Mouse (Mus musculus): ENCODE results near the gene Olfr459. TPM values are rescaled to one million over a fixed set of nuclear protein-coding genes. Genes with fewer than 3 reads are reported as not detected.

The Olfr459 gene
- not detected in 2 replicates for polyA plus RNA-seq (2016; fragmentation: Nextera tagmentation; extraction: Ambion mirVana)

DNA sequence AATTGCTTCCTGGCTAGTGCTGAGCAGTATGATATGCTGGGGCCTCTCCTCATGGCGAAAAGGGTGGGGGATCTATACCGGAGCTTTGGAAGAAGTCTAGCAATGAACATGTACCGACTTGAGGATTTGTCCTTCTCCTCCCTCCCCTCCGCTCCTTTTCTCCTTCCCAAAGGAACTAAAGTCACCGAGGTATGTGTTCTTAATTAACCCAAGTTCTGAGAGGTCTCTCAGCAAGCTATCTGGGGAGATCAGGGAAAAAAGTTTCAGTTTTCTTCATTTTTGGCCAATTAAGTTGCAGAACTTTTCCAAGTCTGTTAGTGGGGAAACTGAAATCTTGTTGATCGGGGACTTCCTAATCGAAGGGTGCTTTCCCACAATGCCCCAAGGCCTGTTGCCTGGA, at the start of gene Olfr459:
Olfr459 (minus strand) TSS at position 101 of the 400 bp plus-strand sequence.
- Histone ChIP-seq H3K27me3 (no peaks in the 10 kb centered on the region), H3K4me2 (replicated peaks) (no peak within 1 kb of the TSS), H3K27ac (replicated peaks) (no peak within 1 kb of the TSS), H3K9me3 (no peaks in the 10 kb centered on the region), H3K4me1 (no peaks in the 10 kb centered on the region), H3K36me3 (no peaks in the 10 kb centered on the region), H3K4me3 (no peak within 1 kb of the TSS), H3K9ac (replicated peaks) (no peak within 1 kb of the TSS)
- WGBS = 76% methylated on average over 7 of the region's 7 CpGs
- no peak for ATAC-seq (ENCODE audit: low FRiP score, low read depth)

DNA sequence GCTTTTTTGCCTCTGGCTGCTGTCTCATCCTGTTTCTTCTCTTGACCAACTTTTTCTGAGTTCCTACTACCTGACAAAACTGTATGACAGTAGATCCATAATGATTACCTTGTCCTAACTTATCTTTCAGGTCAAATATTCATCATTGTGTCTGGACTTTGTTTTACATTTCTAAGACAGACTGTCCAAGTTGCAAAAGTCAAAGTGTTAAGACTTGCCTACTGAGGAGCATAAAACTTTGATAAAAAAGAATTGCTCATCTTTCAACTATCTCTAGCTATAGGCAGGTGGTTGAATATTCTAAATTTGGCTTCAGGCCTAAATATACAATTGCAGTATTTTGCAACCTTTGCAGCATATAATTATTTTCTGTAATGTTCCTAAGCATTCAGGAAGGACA, 49.1 kb upstream of the Olfr459 start:
- no peaks in the 10 kb centered on the region for H3K27me3 ChIP-seq
- no peaks in the 10 kb centered on the region for H3K4me1 ChIP-seq

DNA sequence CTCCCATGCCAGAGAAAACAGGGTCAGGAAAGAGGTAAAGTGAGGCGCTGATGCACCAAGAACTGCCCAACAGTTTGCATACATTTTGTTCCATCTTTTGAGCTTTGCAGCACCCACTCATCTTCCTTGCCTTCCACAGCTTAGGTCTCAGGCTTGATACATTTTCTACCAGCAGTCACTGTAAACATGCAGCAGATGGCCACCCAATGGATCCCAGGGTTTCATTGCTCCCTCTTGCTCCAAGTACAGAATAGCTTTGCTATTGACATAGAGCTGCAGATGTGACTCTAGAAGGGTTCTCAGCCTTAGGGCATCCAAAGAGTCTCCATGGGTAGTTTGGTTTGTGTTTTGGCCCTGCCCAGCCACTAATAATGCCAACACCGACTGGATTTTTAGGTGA, 11.7 kb upstream of the Olfr459 start:
- 86% methylated on average over 2 of the region's 2 CpGs for WGBS
- no peak for ATAC-seq (ENCODE audit: low FRiP score, low read depth)
- H3K9me3 ChIP-seq = no peaks in the 10 kb centered on the region
- H3K36me3 ChIP-seq = no peaks in the 10 kb centered on the region
- H3K27ac ChIP-seq (replicated peaks) = no peak overlapping the region
- H3K4me2 ChIP-seq (replicated peaks) = no peak overlapping the region
- no peaks in the 10 kb centered on the region for H3K4me1 ChIP-seq
- H3K9ac ChIP-seq (replicated peaks) = no peak overlapping the region
- H3K27me3 ChIP-seq = no peaks in the 10 kb centered on the region
- no peak overlapping the region for H3K4me3 ChIP-seq

More for the DNA sequence above, 49.1 kb upstream of the Olfr459 start:
- no peak for ATAC-seq (ENCODE audit: low FRiP score, low read depth)
- H3K9ac ChIP-seq (replicated peaks) = no peak overlapping the region
- H3K4me3 ChIP-seq = no peak overlapping the region
- H3K4me2 ChIP-seq (replicated peaks) = no peak overlapping the region
- no peaks in the 10 kb centered on the region for H3K9me3 ChIP-seq
- no peak overlapping the region for H3K27ac ChIP-seq (replicated peaks)
- no peaks in the 10 kb centered on the region for H3K36me3 ChIP-seq

DNA sequence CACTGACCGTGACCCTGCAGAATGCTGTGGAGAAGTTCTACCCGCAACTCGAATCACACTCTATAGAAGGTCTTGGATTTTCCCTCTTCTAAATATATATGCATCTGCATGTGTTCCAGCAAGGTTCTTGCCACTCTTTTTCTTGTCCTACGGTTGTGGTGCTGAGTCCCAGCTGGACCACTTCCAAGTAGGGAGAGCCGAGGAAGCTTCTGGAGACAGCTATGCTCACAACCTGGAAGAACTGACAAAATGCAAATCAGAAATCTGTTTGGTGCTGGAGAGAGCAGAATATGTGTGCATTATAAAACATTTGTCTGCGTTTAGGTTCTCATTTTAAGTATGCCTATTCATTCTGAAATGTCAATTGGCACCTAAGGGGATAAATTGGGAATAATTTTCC, 744 bp upstream of the Olfr459 start:
- no peaks in the 10 kb centered on the region for H3K4me1 ChIP-seq
- no peak for ATAC-seq (ENCODE audit: low FRiP score, low read depth)
- no peaks in the 10 kb centered on the region for H3K27me3 ChIP-seq
- no peaks in the 10 kb centered on the region for H3K9me3 ChIP-seq
- H3K9ac ChIP-seq (replicated peaks) = no peak overlapping the region
- H3K4me3 ChIP-seq = no peak overlapping the region
- 76% methylated on average over 6 of the region's 6 CpGs for WGBS
- no peaks in the 10 kb centered on the region for H3K36me3 ChIP-seq
- no peak overlapping the region for H3K4me2 ChIP-seq (replicated peaks)
- no peak overlapping the region for H3K27ac ChIP-seq (replicated peaks)

DNA sequence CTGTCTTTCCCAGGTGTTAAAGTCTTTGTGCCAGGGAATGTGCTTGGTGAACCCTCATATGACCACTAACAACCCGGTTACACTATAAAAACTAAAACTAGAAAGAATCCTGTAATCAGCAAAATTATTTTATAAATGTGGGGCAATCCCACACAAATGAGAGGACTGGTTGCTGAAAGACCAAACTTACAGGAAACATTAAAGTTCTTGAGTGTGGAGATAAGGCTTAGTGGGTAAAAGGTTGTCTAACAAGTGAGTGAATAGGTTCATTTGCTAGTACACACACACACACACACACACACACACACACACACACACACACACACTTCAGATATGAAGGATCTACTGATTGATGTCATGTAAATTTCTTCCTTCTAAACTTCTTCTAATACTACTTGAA, 5.1 kb downstream of the Olfr459 start:
- Histone ChIP-seq H3K9ac (replicated peaks) (no peak overlapping the region), H3K36me3 (no peaks in the 10 kb centered on the region), H3K4me2 (replicated peaks) (no peak overlapping the region), H3K4me3 (no peak overlapping the region), H3K9me3 (no peaks in the 10 kb centered on the region), H3K27me3 (no peaks in the 10 kb centered on the region), H3K27ac (replicated peaks) (no peak overlapping the region), H3K4me1 (no peaks in the 10 kb centered on the region)
- no peak for ATAC-seq (ENCODE audit: low FRiP score, low read depth)
- WGBS = 89% methylated on average over 1 of the region's 1 CpGs

DNA sequence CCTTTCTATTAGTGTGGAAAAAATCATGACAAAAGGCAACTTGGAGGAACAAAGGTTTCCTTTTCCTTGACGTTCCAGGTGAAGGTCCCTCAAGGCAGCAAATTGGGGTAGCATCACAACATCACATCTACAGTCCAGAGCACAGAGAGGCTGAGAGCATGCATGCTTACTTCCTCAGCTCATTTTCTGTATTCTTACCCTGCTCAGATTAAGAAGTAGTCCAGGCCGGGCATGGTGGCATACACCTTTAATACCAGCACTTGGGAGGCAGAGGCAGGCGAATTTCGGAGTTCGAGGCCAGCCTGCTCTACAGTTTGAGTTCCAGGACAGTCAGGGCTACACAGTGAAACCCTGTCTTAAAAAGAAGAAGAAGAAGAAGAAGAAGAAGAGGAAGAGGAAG, 10.7 kb downstream of the Olfr459 start:
- Histone ChIP-seq H3K4me3 (no peak overlapping the region), H3K27me3 (no peaks in the 10 kb centered on the region), H3K36me3 (no peaks in the 10 kb centered on the region), H3K9ac (replicated peaks) (no peak overlapping the region), H3K4me2 (replicated peaks) (no peak overlapping the region), H3K4me1 (no peaks in the 10 kb centered on the region), H3K27ac (replicated peaks) (no peak overlapping the region), H3K9me3 (no peaks in the 10 kb centered on the region)
- no peak for ATAC-seq (ENCODE audit: low FRiP score, low read depth)
- WGBS = 86% methylated on average over 5 of the region's 5 CpGs

DNA sequence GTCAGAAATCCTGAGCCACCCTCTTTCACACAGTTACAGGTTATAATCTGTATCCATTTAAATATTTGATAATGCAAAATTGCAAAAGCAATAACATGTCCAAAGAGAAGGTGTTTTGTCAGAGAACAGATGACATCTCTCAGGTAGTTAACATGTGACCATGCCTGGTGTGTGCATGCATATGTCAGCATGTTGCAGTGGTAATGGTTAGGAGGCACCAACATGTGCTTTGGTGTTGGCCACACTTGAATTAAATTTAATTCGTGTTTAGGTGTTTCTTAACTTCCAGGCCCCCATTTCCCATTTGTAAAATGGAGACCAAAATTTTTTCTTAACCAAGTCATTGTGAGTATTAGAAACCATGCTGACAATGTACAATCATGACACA, 12.6 kb downstream of the Olfr459 start:
- no peaks in the 10 kb centered on the region for H3K4me1 ChIP-seq
- WGBS = 91% methylated on average over 1 of the region's 1 CpGs
- no peak overlapping the region for H3K4me2 ChIP-seq (replicated peaks)
- no peak for ATAC-seq (ENCODE audit: low FRiP score, low read depth)
- no peak overlapping the region for H3K4me3 ChIP-seq
- H3K9ac ChIP-seq (replicated peaks) = no peak overlapping the region
- no peaks in the 10 kb centered on the region for H3K9me3 ChIP-seq
- H3K27ac ChIP-seq (replicated peaks) = no peak overlapping the region
- no peaks in the 10 kb centered on the region for H3K27me3 ChIP-seq
- H3K36me3 ChIP-seq = no peaks in the 10 kb centered on the region

DNA sequence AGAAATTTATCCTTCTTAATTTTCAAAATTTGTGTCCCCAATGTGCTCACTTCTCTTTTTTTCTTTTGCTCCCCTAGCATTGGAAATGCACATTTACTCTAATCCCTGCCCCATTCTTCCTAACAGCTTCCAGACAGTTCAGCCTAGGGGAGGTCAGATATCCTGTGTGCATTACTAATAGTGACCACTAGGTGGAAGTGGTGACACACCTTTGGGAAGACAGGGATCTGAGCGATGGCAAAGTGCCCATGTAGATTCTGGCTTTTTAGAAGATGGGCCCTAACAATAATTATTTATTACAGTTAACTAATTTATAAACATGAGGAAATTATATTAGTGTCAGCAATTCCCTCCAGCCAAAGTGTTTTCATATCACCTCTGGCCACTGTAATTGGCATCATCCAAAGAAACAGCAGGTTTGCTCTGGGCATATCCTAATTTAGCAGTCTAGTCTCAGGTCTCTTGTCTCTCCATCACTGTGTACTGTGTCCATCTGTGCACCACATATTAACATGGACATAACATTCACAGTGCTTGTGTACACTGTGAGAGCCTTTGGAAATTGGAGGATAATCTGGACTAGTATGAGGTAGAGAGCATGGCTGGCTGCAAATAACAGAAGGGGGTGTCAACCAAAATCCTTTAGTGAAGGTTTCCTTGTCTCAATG, 13.1 kb downstream of the Olfr459 start:
- Histone ChIP-seq H3K27ac (replicated peaks) (no peak overlapping the region), H3K4me2 (replicated peaks) (no peak overlapping the region), H3K9ac (replicated peaks) (no peak overlapping the region), H3K4me3 (no peak overlapping the region), H3K9me3 (no peaks in the 10 kb centered on the region), H3K4me1 (no peaks in the 10 kb centered on the region), H3K36me3 (no peaks in the 10 kb centered on the region), H3K27me3 (no peaks in the 10 kb centered on the region)
- 9% methylated on average over 1 of the region's 1 CpGs for WGBS
- peak; percentile 93 for ATAC-seq (ENCODE audit: low FRiP score, low read depth)

DNA sequence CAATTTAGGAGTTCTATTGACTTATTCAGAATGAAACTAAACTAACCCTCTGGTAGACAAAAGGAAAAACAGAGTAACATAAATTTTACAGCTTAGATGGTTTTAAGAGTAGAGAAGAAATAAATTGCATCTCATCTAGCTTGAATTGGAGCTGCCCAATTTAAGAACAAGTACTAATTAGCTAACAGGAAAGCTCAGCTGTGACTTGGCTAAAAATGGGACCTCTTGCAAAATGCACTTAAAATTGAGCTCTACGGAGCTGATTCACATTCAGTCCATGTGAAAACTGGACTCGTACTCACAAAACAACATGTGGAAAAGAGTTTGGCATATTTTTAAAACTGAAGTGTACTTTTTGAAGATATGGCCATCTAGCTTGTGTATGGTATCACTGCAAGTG, 15.4 kb downstream of the Olfr459 start:
- Histone ChIP-seq H3K36me3 (no peaks in the 10 kb centered on the region), H3K9ac (replicated peaks) (no peak overlapping the region), H3K4me3 (no peak overlapping the region), H3K27ac (replicated peaks) (no peak overlapping the region), H3K4me2 (replicated peaks) (no peak overlapping the region), H3K9me3 (no peaks in the 10 kb centered on the region), H3K27me3 (no peaks in the 10 kb centered on the region), H3K4me1 (no peaks in the 10 kb centered on the region)
- 89% methylated on average over 2 of the region's 2 CpGs for WGBS
- no peak for ATAC-seq (ENCODE audit: low FRiP score, low read depth)

DNA sequence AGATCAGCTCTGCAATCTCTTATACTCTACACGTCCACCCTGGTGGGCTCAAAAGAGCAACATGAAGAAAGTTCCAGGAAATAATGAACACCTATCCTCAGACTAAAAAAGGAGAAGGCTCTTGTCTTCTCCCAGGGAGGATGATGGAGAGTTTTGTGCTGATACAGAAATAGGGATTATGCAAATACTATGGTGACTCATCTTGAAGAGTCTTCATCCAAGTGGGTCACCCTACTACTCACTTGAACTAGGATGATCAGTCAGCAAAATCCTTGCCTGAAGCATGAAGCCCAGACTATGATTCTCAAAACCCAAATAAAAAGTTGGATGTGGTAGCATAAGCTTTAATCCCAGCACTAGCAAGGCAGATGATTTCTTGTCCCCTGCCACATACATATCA, 16.6 kb downstream of the Olfr459 start:
- ATAC-seq (ENCODE audit: low FRiP score, low read depth) = no peak
- Histone ChIP-seq H3K9me3 (no peaks in the 10 kb centered on the region), H3K4me2 (replicated peaks) (no peak overlapping the region), H3K4me1 (no peaks in the 10 kb centered on the region), H3K4me3 (no peak overlapping the region), H3K27ac (replicated peaks) (no peak overlapping the region), H3K36me3 (no peaks in the 10 kb centered on the region), H3K9ac (replicated peaks) (no peak overlapping the region), H3K27me3 (no peaks in the 10 kb centered on the region)
- 73% methylated on average over 1 of the region's 1 CpGs for WGBS

DNA sequence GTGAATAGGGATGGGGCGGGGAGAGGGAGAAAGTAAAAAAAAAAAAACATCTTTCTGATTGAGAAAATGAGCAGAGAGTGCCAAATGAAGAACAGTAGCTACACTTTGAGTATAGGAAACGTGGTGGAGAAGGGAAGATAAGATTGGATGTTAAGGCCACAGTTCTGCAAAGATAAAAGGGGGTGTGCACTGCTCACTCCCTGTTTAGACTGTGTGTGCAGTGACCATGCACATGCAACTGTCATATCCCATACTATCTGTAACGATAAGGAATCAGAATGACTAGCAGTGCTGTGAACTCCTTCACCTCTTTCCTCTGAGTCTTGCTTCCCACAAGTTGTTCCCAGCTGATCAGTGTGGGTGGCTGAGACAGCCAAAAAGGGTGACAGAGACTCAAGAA, 17.8 kb downstream of the Olfr459 start:
- no peaks in the 10 kb centered on the region for H3K36me3 ChIP-seq
- ATAC-seq (ENCODE audit: low FRiP score, low read depth) = no peak
- 72% methylated on average over 3 of the region's 3 CpGs for WGBS
- H3K27ac ChIP-seq (replicated peaks) = no peak overlapping the region
- no peaks in the 10 kb centered on the region for H3K4me1 ChIP-seq
- no peaks in the 10 kb centered on the region for H3K9me3 ChIP-seq
- no peak overlapping the region for H3K9ac ChIP-seq (replicated peaks)
- H3K27me3 ChIP-seq = no peaks in the 10 kb centered on the region
- no peak overlapping the region for H3K4me3 ChIP-seq
- H3K4me2 ChIP-seq (replicated peaks) = no peak overlapping the region

DNA sequence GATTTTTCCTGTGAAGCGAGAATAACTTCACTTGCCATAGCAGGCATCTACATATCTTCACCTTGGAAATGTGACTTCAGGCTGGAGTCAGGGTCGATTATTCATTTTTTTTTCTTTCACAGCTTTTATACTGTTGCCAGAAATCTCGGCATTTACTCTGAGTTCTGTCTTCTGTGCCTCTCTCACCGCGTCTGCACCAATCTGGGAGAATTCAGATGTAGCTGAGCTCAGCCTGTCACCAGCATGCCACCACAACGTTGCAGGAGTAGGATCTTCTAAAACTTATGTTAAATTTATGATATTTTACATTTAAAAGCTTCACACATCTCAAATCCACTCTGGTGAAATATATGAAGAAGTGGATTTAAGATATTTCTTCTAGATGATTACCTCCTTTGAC, 20.4 kb downstream of the Olfr459 start:
- Histone ChIP-seq H3K9me3 (no peaks in the 10 kb centered on the region), H3K4me1 (no peaks in the 10 kb centered on the region), H3K4me2 (replicated peaks) (no peak overlapping the region), H3K36me3 (no peaks in the 10 kb centered on the region), H3K4me3 (no peak overlapping the region), H3K9ac (replicated peaks) (no peak overlapping the region), H3K27ac (replicated peaks) (no peak overlapping the region), H3K27me3 (no peaks in the 10 kb centered on the region)
- no peak for ATAC-seq (ENCODE audit: low FRiP score, low read depth)
- 78% methylated on average over 6 of the region's 6 CpGs for WGBS

DNA sequence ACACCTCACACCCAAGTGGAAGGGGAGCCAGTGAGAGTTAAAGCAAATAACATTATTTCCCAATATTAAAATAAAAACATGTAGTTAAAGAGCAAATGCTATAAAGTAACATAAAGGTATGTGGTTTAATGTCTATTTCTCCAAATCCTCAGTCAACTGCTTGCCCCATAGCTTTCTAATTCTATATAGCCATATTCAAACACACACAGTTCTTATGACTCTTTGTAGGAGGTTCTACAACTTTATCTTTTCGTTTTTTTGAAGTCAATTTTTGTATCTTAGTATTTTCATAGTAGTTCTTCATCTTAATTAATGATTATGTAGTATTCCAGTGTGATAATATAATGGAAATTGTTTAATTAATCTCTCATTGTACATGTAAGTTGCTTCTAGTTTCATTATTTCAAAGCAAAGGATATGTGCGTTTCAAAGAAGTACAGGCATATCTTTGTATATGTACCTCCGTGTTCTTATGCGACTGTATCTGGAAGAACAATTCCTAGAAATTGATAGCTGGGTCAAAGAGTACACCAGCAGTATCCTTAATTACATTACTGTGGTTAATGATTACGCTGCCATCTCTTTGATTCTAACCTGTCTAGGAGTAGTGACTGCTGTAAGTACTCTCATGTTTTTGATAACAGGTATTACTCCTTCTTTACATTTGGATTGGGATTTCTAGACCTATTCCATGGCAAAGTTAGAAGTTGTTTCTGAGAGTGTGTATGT, 30.1 kb downstream of the Olfr459 start:
- H3K9ac ChIP-seq (replicated peaks) = no peak overlapping the region
- no peak overlapping the region for H3K4me3 ChIP-seq
- 80% methylated on average over 5 of the region's 5 CpGs for WGBS
- H3K9me3 ChIP-seq = no peaks in the 10 kb centered on the region
- H3K4me1 ChIP-seq = no peaks in the 10 kb centered on the region
- H3K27ac ChIP-seq (replicated peaks) = no peak overlapping the region
- no peaks in the 10 kb centered on the region for H3K27me3 ChIP-seq
- no peak overlapping the region for H3K4me2 ChIP-seq (replicated peaks)
- H3K36me3 ChIP-seq = no peaks in the 10 kb centered on the region
- no peak for ATAC-seq (ENCODE audit: low FRiP score, low read depth)
